Mouse (Mus musculus) intestine, postnatal 0 days (tissue): ENCODE measurements at regions not wholly inside any gene's neighbourhood (a gene's known extent, or its start where the extent isn't known, plus 50 kb on each side); places are given as distances from the start of the nearest gene placed in this dataset.

Experiments
- ATAC-seq: fragments of 200-750 bp; cut with Nextera tagmentation; 2 replicates; pipeline ENCODE4 v1.8.0; 2017; ENCODE audit warnings: mild to moderate bottlenecking, moderate TSS enrichment, moderate library complexity
- H3K27ac ChIP-seq: fragments of 300-500 bp; sonication (generic); 2 replicates; pipeline ENCODE4 v1.5.1; 2014; ENCODE audit warnings: mild to moderate bottlenecking, low read depth, low read length, moderate library complexity
- H3K27me3 ChIP-seq: fragments of 300-500 bp; sonication (generic); replicated peaks from 2 replicates; pipeline ENCODE4 v1.6.1; 2014; ENCODE audit warnings: low read length, mixed read lengths; ENCODE audit not compliant: control insufficient read depth, insufficient read depth
- H3K36me3 ChIP-seq: fragments of 300-500 bp; sonication (generic); 2 replicates; pipeline ENCODE4 v1.6.1; 2014; ENCODE audit warnings: mild to moderate bottlenecking, moderate library complexity; ENCODE audit not compliant: control insufficient read depth, insufficient read depth
- H3K4me1 ChIP-seq: fragments of 300-500 bp; sonication (generic); replicated peaks from 2 replicates; pipeline ENCODE4 v1.6.1; 2014; ENCODE audit warnings: antibody characterized with exemption, low read length, mixed read lengths; ENCODE audit not compliant: control insufficient read depth, insufficient read depth
- H3K4me2 ChIP-seq: fragments of 300-500 bp; sonication (generic); replicated peaks from 2 replicates; pipeline ENCODE4 v1.6.1; 2014; ENCODE audit warnings: low read depth, mild to moderate bottlenecking, moderate library complexity
- H3K4me3 ChIP-seq: fragments of 300-500 bp; sonication (generic); 2 replicates; pipeline ENCODE4 v1.5.1; 2014; ENCODE audit warnings: low read depth, low read length
- H3K9ac ChIP-seq: fragments of 300-500 bp; sonication (generic); 2 replicates; pipeline ENCODE4 v1.6.1; 2014; ENCODE audit warnings: mild to moderate bottlenecking, low read depth, low read length
- H3K9me3 ChIP-seq: fragments of 300-500 bp; sonication (generic); 2 replicates; pipeline ENCODE4 v1.6.1; 2016; ENCODE audit warnings: mixed run types; ENCODE audit not compliant: control insufficient read depth
- CTCF ChIP-seq: sonication (generic); IDR thresholded peaks from 2 replicates; pipeline ENCODE4 v1.5.1; 2016; ENCODE audit warnings: low read depth, mild to moderate bottlenecking, control low read depth, antibody characterized with exemption, moderate library complexity
- WGBS: fragments of 180-500 bp; shearing (Covaris S2); extraction: QIAGEN DNeasy Blood & Tissue Kit; methylation state at CpG from one replicate; pipeline ENCODE4 v1.1.7; 2014; 5-methylcytosine and 5-hydroxymethylcytosine counted together

DNA sequence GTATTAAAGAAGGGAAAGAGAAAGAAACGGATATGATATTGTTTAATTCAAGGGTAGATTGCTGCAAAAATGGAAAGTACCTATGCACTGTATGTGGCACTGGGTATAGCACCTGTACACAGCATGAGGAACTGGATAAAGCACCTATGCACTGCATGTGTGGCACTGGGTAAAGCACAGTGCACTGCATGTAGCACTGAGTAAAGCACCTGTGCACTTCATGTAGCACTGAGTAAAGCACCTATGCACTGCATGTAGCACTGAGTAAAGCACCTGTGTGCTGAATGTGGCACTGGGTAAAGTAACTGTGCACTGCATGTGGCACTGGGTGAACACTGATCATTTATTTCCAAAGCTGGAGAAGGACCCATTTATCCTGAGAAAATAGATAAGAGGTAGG is 280.2 kb upstream of the Fam49a start:
- Histone ChIP-seq H3K4me3 (no peak overlapping the region), H3K9ac (no peak overlapping the region), H3K27ac (no peak overlapping the region), H3K4me2 (no peak overlapping the region), H3K4me1 (no peaks in the 10 kb centered on the region), H3K36me3 (no peaks in the 10 kb centered on the region), H3K27me3 (no peaks in the 10 kb centered on the region), H3K9me3 (no peaks in the 10 kb centered on the region)
- 76% methylated on average over 1 of the region's 1 CpGs for WGBS
- TF ChIP-seq CTCF, result no peak
- no peak for ATAC-seq

- H3K27ac ChIP-seq, result no peak overlapping the region
- H3K4me1 ChIP-seq, result no peaks in the 10 kb centered on the region
- H3K36me3 ChIP-seq, result no peaks in the 10 kb centered on the region
- H3K27me3 ChIP-seq, result no peaks in the 10 kb centered on the region
- H3K9me3 ChIP-seq, result no peaks in the 10 kb centered on the region
- no peak overlapping the region for H3K4me3 ChIP-seq
- no peak overlapping the region for H3K4me2 ChIP-seq
- no peak for TF ChIP-seq CTCF
- H3K9ac ChIP-seq, result no peak overlapping the region
- no peak for ATAC-seq
- 72% methylated on average over 1 of the region's 1 CpGs for WGBS
These were observed 268.4 kb upstream of the Fam49a start for GRCm38 (mm10) chr12:11993513-11993912.

GRCm38 (mm10) chr12:11999199-11999598 is 262.7 kb upstream of the Fam49a start:
- H3K36me3 ChIP-seq, result no peaks in the 10 kb centered on the region
- H3K4me1 ChIP-seq, result no peaks in the 10 kb centered on the region
- H3K9ac ChIP-seq, result no peak overlapping the region
- no peak overlapping the region for H3K4me2 ChIP-seq
- no peaks in the 10 kb centered on the region for H3K9me3 ChIP-seq
- ATAC-seq, result no peak
- TF ChIP-seq CTCF, result no peak
- no peak overlapping the region for H3K4me3 ChIP-seq
- 83% methylated on average over 4 of the region's 4 CpGs for WGBS
- no peaks in the 10 kb centered on the region for H3K27me3 ChIP-seq
- no peak overlapping the region for H3K27ac ChIP-seq

DNA sequence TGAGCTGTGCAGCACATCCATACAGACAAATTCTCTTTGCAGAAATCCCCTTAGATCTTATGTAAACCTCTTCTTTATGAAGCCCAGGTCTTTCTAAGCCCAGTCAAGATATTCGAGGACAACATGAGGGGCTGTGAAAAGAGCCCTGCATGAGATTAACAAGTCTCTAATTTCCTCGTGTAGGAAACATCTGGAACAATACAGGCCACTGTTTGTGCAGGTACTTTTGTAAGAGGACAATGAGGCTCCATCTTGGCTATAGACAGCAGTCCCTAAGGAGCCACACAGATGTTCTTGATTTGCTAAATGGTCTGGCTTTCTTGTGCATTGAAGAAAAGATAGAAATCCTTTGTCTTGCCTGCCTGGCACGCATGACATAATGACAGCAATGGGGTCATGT is 259.5 kb upstream of the Fam49a start:
- Histone ChIP-seq H3K4me2 (no peak overlapping the region), H3K4me3 (no peak overlapping the region), H3K36me3 (no peaks in the 10 kb centered on the region), H3K27me3 (no peaks in the 10 kb centered on the region), H3K9me3 (no peaks in the 10 kb centered on the region), H3K9ac (no peak overlapping the region), H3K27ac (no peak overlapping the region), H3K4me1 (no peaks in the 10 kb centered on the region)
- 42% methylated on average over 3 of the region's 3 CpGs for WGBS
- no peak for ATAC-seq
- no peak for TF ChIP-seq CTCF

GRCm38 (mm10) chr12:12010592-12010991 is 251.3 kb upstream of the Fam49a start:
- no peak for ATAC-seq
- H3K9ac ChIP-seq, result no peak overlapping the region
- no peak for TF ChIP-seq CTCF
- H3K27me3 ChIP-seq, result no peaks in the 10 kb centered on the region
- H3K9me3 ChIP-seq, result no peaks in the 10 kb centered on the region
- no peak overlapping the region for H3K4me2 ChIP-seq
- no peak overlapping the region for H3K4me3 ChIP-seq
- H3K4me1 ChIP-seq, result no peaks in the 10 kb centered on the region
- no peak overlapping the region for H3K27ac ChIP-seq
- no peaks in the 10 kb centered on the region for H3K36me3 ChIP-seq

DNA sequence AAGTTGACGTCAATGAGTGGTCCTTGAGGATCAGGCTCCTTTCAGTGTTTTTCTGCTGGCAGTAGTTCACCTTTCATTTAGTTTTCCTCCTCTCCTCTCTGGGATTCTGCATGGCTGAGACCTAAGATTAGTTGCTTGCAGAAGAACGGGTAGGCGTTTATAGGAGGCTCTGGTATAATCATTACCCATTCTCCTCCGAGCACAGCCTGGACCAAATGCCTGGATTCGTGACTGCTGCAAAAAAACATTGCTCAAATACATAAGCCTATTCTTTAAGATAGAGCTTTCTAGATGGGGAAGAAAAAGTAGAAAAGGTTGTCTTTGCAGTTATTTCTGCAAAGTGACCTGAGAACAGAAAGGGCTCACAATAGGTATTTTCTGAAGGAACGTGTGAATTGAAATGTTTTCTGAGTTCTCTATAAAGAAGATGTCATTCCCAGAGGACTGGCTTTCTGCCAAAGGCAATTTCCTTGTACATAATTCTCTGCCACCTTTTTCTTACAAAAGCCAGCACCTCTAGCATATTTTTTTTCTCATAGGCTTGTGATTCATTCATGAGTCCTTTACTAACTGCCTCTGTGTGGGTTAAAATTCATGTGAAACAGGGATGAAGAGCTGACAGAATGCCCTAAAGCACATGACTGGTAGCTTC is 238.0 kb upstream of the Fam49a start:
- no peaks in the 10 kb centered on the region for H3K27me3 ChIP-seq
- WGBS, result 63% methylated on average over 6 of the region's 6 CpGs
- ATAC-seq, result no peak
- no peak for TF ChIP-seq CTCF
- H3K4me1 ChIP-seq, result no peaks in the 10 kb centered on the region
- no peak overlapping the region for H3K27ac ChIP-seq
- H3K4me3 ChIP-seq, result no peak overlapping the region
- H3K9me3 ChIP-seq, result no peaks in the 10 kb centered on the region
- H3K4me2 ChIP-seq, result no peak overlapping the region
- H3K9ac ChIP-seq, result no peak overlapping the region
- H3K36me3 ChIP-seq, result no peaks in the 10 kb centered on the region

- ATAC-seq, result no peak
- Histone ChIP-seq H3K4me1 (no peaks in the 10 kb centered on the region), H3K9ac (no peak overlapping the region), H3K4me2 (no peak overlapping the region), H3K36me3 (no peaks in the 10 kb centered on the region), H3K4me3 (no peak overlapping the region), H3K9me3 (no peaks in the 10 kb centered on the region), H3K27ac (no peak overlapping the region), H3K27me3 (no peaks in the 10 kb centered on the region)
- 77% methylated on average over 2 of the region's 2 CpGs for WGBS
- no peak for TF ChIP-seq CTCF
These were observed 231.8 kb upstream of the Fam49a start for GRCm38 (mm10) chr12:12030039-12030550.
